Mouse (Mus musculus): ENCODE results near the gene Mkrn2.

DNA sequence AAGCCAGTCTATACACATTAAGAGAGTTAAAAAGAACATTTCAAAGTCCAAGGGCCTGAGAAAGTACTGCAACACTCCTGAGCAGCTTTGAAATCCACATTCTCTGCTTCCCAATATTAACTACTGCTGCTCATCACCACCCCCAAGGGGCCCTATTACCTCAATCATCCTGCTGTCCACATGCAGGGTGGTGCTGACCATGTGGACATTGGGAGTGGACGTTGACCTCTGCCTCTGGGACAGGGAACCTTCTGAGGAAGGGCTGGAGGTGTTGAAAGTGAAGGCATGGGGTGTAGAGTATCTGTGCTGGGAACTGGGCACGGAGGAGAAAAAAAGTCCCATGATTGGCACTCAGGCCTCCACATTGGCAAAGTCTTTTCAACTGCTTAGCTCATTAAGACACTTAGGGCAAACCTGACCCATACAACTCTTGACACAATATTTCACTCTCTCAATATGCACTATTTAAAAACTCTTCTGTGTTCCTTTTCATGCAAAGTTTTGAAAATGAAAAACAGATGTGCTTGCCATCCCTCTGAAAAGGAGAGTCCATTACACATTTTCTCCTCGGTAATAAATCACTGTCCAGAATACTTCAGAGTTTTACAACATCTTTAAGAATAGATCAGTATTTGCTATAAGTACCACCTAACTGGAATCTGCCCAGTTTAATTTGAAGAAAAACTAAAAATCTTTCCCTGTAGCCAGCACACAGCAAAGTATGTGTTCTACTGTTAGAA lies 29.5 kb downstream of the Mkrn2 start:
- TF ChIP-seq POLR2A (IDR thresholded peaks at IDR 0.05; ENCODE audit: control insufficient read depth in 1 of 2, insufficient read depth in 1 of 2, low read depth in 1 of 2, low read length in 2 of 2, poor library complexity in 1 of 2): no peak
- TF ChIP-seq CTCF (IDR thresholded peaks at IDR 0.05 in 2 of 3, conservative IDR thresholded peaks at IDR 0.05 in 1 of 3; ENCODE audit: control insufficient read depth in 1 of 3, insufficient read depth in 1 of 3, low read depth in 2 of 3, low read length in 3 of 3, poor library complexity in 1 of 3, severe bottlenecking in 1 of 3): no peak

Measured in MEL (cell line).